Comparison of ENCODE assay signal across 23 mouse cellular contexts in genomic region chr2:76928298-76928697, GRCm38 (mm10). TPM values are rescaled to one million over a fixed set of nuclear protein-coding genes. Genes with fewer than 3 reads are reported as not detected.
DNase-seq lines count a peak whose midpoint lies in the region; ATAC-seq and TF ChIP-seq lines count a peak whose summit lies in the region.
"Had no signal": no experiment of that assay in that cellular context is flagged by ENCODE, and none has a peak within 500 bp of the region (broad histone marks: within the 10 kb centered on the region; RNA-seq: fewer than 3 reads in every experiment).

No protein-coding gene starts in this region.

- DNase-seq in adrenal gland, postnatal 10 days = peak; percentile 5
- DNase-seq in adrenal gland, adult 8-10 months = no peak
- DNase-seq in gastrocnemius, adult 2 months = no peak
- DNase-seq in gastrocnemius, adult 18-20 months (ENCODE audit: low spot score) = no peak
- no peak for DNase-seq in ovary, postnatal 10 days (ENCODE audit: low spot score)
- no peak for DNase-seq in layer of hippocampus, adult 11-12 months (ENCODE audit: low spot score)
- DNase-seq: gastrocnemius, postnatal 10 days; heart, postnatal 14 days; kidney, adult 9 months; kidney, postnatal 14 days; liver, postnatal 0 days; lung, postnatal 10 days; thymus, adult 18-20 months; thymus, postnatal 36 days had no signal

- no peaks in the 10 kb centered on the region for H3K9me3 ChIP-seq in megakaryocyte, embryonic 14.5 days
- H3K9me3 ChIP-seq: forebrain, embryonic 10.5 days; midbrain, embryonic 12.5 days had no signal

- H3K36me3 ChIP-seq in megakaryocyte, embryonic 14.5 days (replicated peaks; ENCODE audit: low read length) = no peaks in the 10 kb centered on the region
- H3K36me3 ChIP-seq: forebrain, embryonic 10.5 days; midbrain, embryonic 12.5 days had no signal

- ATAC-seq in megakaryocyte, adult 5-6 weeks (ENCODE audit: poor library complexity, severe bottlenecking) = no peak
- ATAC-seq: CD4-positive, CD25-positive, alpha-beta regulatory T cell, adult 4 months; inflammation-experienced regulatory T-cells, adult 6 months; liver, postnatal 0 days; Patski had no signal

- no peak for TF ChIP-seq CTCF in gastrocnemius, adult 2 months (IDR thresholded peaks at IDR 0.05)

- H3K27ac ChIP-seq in gastrocnemius, adult 2 months = peak overlapping the region; percentile 43; the same call in 1 of the 2 replicates
- H3K27ac ChIP-seq: forebrain, embryonic 10.5 days; hindbrain, embryonic 14.5 days; layer of hippocampus, adult 2 months; midbrain, embryonic 12.5 days had no signal

- intact Hi-C loops in gastrocnemius, adult 2 months (cut with DNase I) = no loop called here

- H3K27me3 ChIP-seq in megakaryocyte, embryonic 14.5 days (replicated peaks) = no peaks in the 10 kb centered on the region
- H3K27me3 ChIP-seq: midbrain, embryonic 12.5 days had no signal

- no peaks in the 10 kb centered on the region for H3K4me1 ChIP-seq in megakaryocyte, embryonic 14.5 days
- H3K4me1 ChIP-seq: forebrain, embryonic 10.5 days had no signal

- peak overlapping the region; percentile 28; the same call in 1 of the 2 replicates for H3K4me3 ChIP-seq in gastrocnemius, adult 2 months
- peak overlapping the region; percentile 38 for H3K4me3 ChIP-seq in megakaryocyte, embryonic 14.5 days (replicated peaks)
- H3K4me3 ChIP-seq: forebrain, embryonic 10.5 days; layer of hippocampus, adult 2 months; midbrain, embryonic 12.5 days had no signal

RNA-seq across cellular contexts. Expression of gene Ttn, which starts 54.0 kb away (rescaled TPM):
- total RNA-seq in adrenal gland, postnatal 10 days (2021) = 100 to 1,000 TPM in 1 of 2 experiments, 10 to 100 TPM in 1; 87.1 to 370 TPM
- total RNA-seq in adrenal gland, adult 8-10 months (2022) = under 1 TPM; 0.05 to 0.42 (median 0.15) TPM
- total RNA-seq in gastrocnemius, adult 2 months (2021) = 1,000 to 10,000 TPM; 6,941 to 7,187 TPM
- total RNA-seq in gastrocnemius, adult 18-20 months (2021) = 1,000 to 10,000 TPM; 4,889 to 5,895 TPM
- polyA plus RNA-seq in megakaryocyte, embryonic 14.5 days (2012; ENCODE audit: insufficient read depth, low replicate concordance) = 0.04 TPM in 1 of 2 replicates, not detected in the other
- total RNA-seq in megakaryocyte, adult 5-6 weeks (2015) = 0.02 TPM in 2 replicates
- total RNA-seq in megakaryocyte, adult 5-6 weeks (2017) = 0.04 and 0.11 TPM in 2 replicates

Comparison
In these comparisons a context has a peak if more than half of its experiments do, and no peak if none do; other contexts are left out.
1. RNA of gene Ttn, which starts 54.0 kb away (total RNA-seq): 6,941 to 7,187 TPM in gastrocnemius, adult 2 months, 4,889 to 5,895 TPM in gastrocnemius, adult 18-20 months and 87.1 to 370 TPM in adrenal gland, postnatal 10 days; 0.05 to 0.42 TPM in adrenal gland, adult 8-10 months and 0.02 to 0.11 TPM in megakaryocyte, adult 5-6 weeks; every median in the first group is over 10 times any median in the second.